Mouse (Mus musculus): ENCODE results near the gene Gm47841.

DNA sequence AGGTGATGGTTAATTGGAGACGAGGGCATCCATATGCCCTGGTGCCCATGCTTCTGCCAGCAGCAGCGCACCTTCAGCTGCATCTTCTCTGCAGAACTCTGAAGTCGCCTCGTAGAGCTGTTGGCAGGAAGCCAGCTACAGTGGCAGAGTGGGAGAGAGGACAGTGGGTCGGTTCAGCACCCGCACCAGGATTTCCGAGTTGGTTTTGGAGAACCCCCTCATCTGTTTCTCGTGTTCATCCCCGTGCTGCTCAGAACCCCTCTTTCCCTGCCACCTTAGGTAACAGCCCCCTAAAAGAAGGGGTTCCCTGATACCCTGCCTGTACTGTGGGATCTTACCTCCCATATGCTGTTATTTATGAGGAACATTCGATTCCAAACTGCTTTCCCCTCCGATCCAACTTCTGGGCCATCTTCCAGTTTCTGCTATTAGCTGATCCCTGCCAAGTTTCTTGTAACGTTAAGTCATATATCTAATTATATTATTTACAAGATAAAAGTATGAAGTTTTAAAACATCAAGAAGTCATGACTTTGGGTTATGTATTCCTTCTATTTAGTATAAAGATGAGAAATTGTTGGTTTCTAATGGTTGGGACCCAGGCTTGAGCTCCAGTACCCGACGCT, 38.7 kb downstream of the Gm47841 start:
- TF ChIP-seq CTCF (conservative IDR thresholded peaks at IDR 0.05 in 1 of 2, IDR thresholded peaks at IDR 0.05 in 1 of 2; ENCODE audit: low read depth in 2 of 2, low read length in 2 of 2): no peak
- TF ChIP-seq MXI1 (IDR thresholded peaks at IDR 0.05; ENCODE audit: low read depth, low read length): no peak
- no peak for TF ChIP-seq USF2 (conservative IDR thresholded peaks at IDR 0.05; ENCODE audit: low read depth, low read length)
- no peak for TF ChIP-seq MAFK (IDR thresholded peaks at IDR 0.05; ENCODE audit: insufficient replicate concordance, low read length)
- TF ChIP-seq UBTF (IDR thresholded peaks at IDR 0.05; ENCODE audit: low read depth, low read length): no peak
- TF ChIP-seq POLR2A (IDR thresholded peaks at IDR 0.05; ENCODE audit: low read depth, low read length): no peak
- TF ChIP-seq ZC3H11A (IDR thresholded peaks at IDR 0.05; ENCODE audit: low read depth, low read length): no peak
- TF ChIP-seq SIN3A (IDR thresholded peaks at IDR 0.05; ENCODE audit: low read length): no peak
- no peak for TF ChIP-seq MEF2A (IDR thresholded peaks at IDR 0.05; ENCODE audit: borderline replicate concordance, low read depth, low read length)
- no peak for TF ChIP-seq MAX (IDR thresholded peaks at IDR 0.05; ENCODE audit: low read length)

Data from CH12.LX (cell line).